Mouse (Mus musculus) CH12.LX (cell line): ENCODE data around the gene Olfr1255.

Experiments
- CHD2 ChIP-seq: IDR thresholded peaks from 2 replicates; pipeline ENCODE4 v1.6.1; 2011; ENCODE audit warnings: low read length, improper control_type of control experiment
- CTCF ChIP-seq, 2 experiments: IDR thresholded peaks in 1 of 2; conservative IDR thresholded peaks in 1 of 2; 2 replicates each; pipeline ENCODE4 v1.5.1; 2011 to 2012; ENCODE audit warnings: low read depth in 2 of 2, low read length in 2 of 2, improper control_type of control experiment in 1 of 2, inconsistent platforms in 1 of 2, mild to moderate bottlenecking in 1 of 2, moderate library complexity in 1 of 2
- ELF1 ChIP-seq: IDR thresholded peaks from 2 replicates; pipeline ENCODE4 v1.6.1; 2014; ENCODE audit warnings: low read depth, mild to moderate bottlenecking, inconsistent platforms, low read length, improper control_type of control experiment
- EP300 ChIP-seq: IDR thresholded peaks from 2 replicates; pipeline ENCODE4 v1.6.1; 2011; ENCODE audit warnings: low read length, improper control_type of control experiment
- MAX ChIP-seq: IDR thresholded peaks from 2 replicates; pipeline ENCODE4 v1.6.1; 2011; ENCODE audit warnings: low read length, improper control_type of control experiment
- MYC ChIP-seq: IDR thresholded peaks from 2 replicates; pipeline ENCODE4 v1.6.1; 2011; ENCODE audit warnings: low read depth, mild to moderate bottlenecking, improper control_type of control experiment, low read length
- NRF1 ChIP-seq: IDR thresholded peaks from 2 replicates; pipeline ENCODE4 v1.6.1; 2014; ENCODE audit warnings: low read depth, mild to moderate bottlenecking, inconsistent platforms, low read length, improper control_type of control experiment, moderate library complexity
- POLR2A ChIP-seq: IDR thresholded peaks from 2 replicates; pipeline ENCODE4 v1.6.1; 2011; ENCODE audit warnings: low read depth, mild to moderate bottlenecking, improper control_type of control experiment, low read length
- RCOR1 ChIP-seq: conservative IDR thresholded peaks from 2 replicates; pipeline ENCODE4 v1.6.1; 2012; ENCODE audit warnings: low read depth, mild to moderate bottlenecking, inconsistent platforms, low read length, improper control_type of control experiment
- SIN3A ChIP-seq: IDR thresholded peaks from 2 replicates; pipeline ENCODE4 v1.6.1; 2012; ENCODE audit warnings: low read length, improper control_type of control experiment, inconsistent platforms
- USF1 ChIP-seq: IDR thresholded peaks from 2 replicates; pipeline ENCODE4 v1.6.1; 2014; ENCODE audit warnings: low read depth, mild to moderate bottlenecking, inconsistent platforms, low read length, improper control_type of control experiment
- USF2 ChIP-seq: conservative IDR thresholded peaks from 2 replicates; pipeline ENCODE4 v1.6.1; 2011; ENCODE audit warnings: low read depth, low read length, improper control_type of control experiment
- ZC3H11A ChIP-seq: IDR thresholded peaks from 2 replicates; pipeline ENCODE4 v1.6.1; 2012; ENCODE audit warnings: low read depth, mild to moderate bottlenecking, inconsistent platforms, low read length, improper control_type of control experiment
- ZNF384 ChIP-seq: IDR thresholded peaks from 2 replicates; pipeline ENCODE4 v1.6.1; 2012; ENCODE audit warnings: low read depth, low read length, improper control_type of control experiment, inconsistent platforms

DNA sequence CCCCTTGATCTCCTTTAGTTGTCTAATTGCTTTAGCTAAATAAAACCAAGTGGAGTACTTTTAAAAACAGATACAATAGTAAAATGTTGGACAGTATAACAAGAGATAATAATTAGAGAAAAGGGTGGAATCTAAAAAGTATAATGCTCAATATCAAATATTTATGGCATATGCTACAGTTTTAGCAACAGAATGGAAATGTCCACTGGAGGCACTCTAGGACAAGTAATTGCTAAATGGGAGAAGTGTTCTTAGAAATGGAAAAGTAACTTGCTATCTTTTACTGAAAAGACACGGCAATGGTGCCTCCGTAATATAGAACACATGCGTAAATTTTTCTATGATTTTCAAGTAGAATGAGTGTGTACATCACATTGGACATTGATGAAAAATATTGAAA, 12.3 kb upstream of the Olfr1255 start:
- TF ChIP-seq CHD2, result no peak
- no peak for TF ChIP-seq EP300
- TF ChIP-seq ZNF384, result no peak
- TF ChIP-seq ELF1, result no peak
- peak in 1 of 2 experiments; percentile 24; a peak in 2 of 4 replicates for TF ChIP-seq CTCF (conservative IDR thresholded peaks at IDR 0.05 in 1 of 2, IDR thresholded peaks at IDR 0.05 in 1 of 2; ENCODE audit: low read depth in 2 of 2, low read length in 2 of 2)
- no peak for TF ChIP-seq ZC3H11A
- TF ChIP-seq USF2, result no peak
- no peak for TF ChIP-seq SIN3A
- TF ChIP-seq POLR2A, result no peak
- TF ChIP-seq MAX, result no peak
- TF ChIP-seq MYC, result no peak
- TF ChIP-seq NRF1, result no peak
- no peak for TF ChIP-seq USF1
- TF ChIP-seq RCOR1, result no peak
